Mouse (Mus musculus) MEL (cell line): Measurements from ENCODE around the gene Fgf12. TPM values are rescaled to one million over a fixed set of nuclear protein-coding genes. Genes with fewer than 3 reads are reported as not detected.
A peak's percentile ranks its signal among the peaks of the same experiment; 100 is the strongest.

Experiments
- DNase-seq: peaks from one replicate; pipeline ENCODE4 v3.0.0; 2011; ENCODE audit warnings: low read depth, low spot score
- H3K27ac ChIP-seq: 2 replicates; pipeline ENCODE4 v1.5.1; 2012; ENCODE audit warnings: low read depth, mild to moderate bottlenecking, control low read depth, low read length, moderate library complexity; ENCODE audit not compliant: control insufficient read depth
- H3K27me3 ChIP-seq, 2 experiments: fragments of 150-350 bp in 1 of 2; sonication (generic) in 1 of 2; 2 replicates each; pipeline ENCODE4 v1.6.1; 2012; ENCODE audit warnings: low read length in 2 of 2, mild to moderate bottlenecking in 2 of 2, improper control_type of control experiment in 1 of 2, moderate library complexity in 1 of 2; ENCODE audit not compliant: insufficient read depth in 2 of 2, control insufficient read depth in 1 of 2
- H3K36me3 ChIP-seq, 2 experiments: 2 replicates each; pipeline ENCODE4 v1.6.1; 2012 to 2014; ENCODE audit warnings: low read length in 2 of 2, improper control_type of control experiment in 1 of 2, inconsistent platforms in 1 of 2, mild to moderate bottlenecking in 1 of 2; ENCODE audit not compliant: insufficient read depth in 2 of 2, control insufficient read depth in 1 of 2
- H3K4me1 ChIP-seq, 2 experiments: fragments of 150-350 bp in 1 of 2; sonication (generic) in 1 of 2; 2 replicates each; pipeline ENCODE4 v1.6.1; 2012; ENCODE audit warnings: low read length in 2 of 2, improper control_type of control experiment in 1 of 2, mild to moderate bottlenecking in 1 of 2; ENCODE audit not compliant: insufficient read depth in 2 of 2, control insufficient read depth in 1 of 2
- H3K4me3 ChIP-seq, 2 experiments: fragments of 150-350 bp in 1 of 2; sonication (generic) in 1 of 2; 2 replicates each; pipeline ENCODE4 v1.5.1; 2012; ENCODE audit warnings: low read depth in 2 of 2, low read length in 2 of 2, mild to moderate bottlenecking in 2 of 2, moderate library complexity in 2 of 2, control low read depth in 1 of 2, improper control_type of control experiment in 1 of 2; ENCODE audit not compliant: control insufficient read depth in 1 of 2, insufficient read depth in 1 of 2
- H3K79me2 ChIP-seq: 2 replicates; pipeline ENCODE4 v1.6.1; 2012; ENCODE audit warnings: mild to moderate bottlenecking, low read length, moderate library complexity; ENCODE audit not compliant: control insufficient read depth, poor library complexity, insufficient read depth
- H3K9ac ChIP-seq: 2 replicates; pipeline ENCODE4 v1.6.1; 2012; ENCODE audit warnings: low read depth, mild to moderate bottlenecking, control low read depth, low read length, moderate library complexity; ENCODE audit not compliant: control insufficient read depth, poor library complexity, severe bottlenecking
- H3K9me3 ChIP-seq: fragments of 150-350 bp; sonication (generic); replicated peaks from 2 replicates; pipeline ENCODE4 v1.6.1; 2012; ENCODE audit warnings: mild to moderate bottlenecking, low read length, improper control_type of control experiment, moderate library complexity; ENCODE audit not compliant: insufficient read depth
- BHLHE40 ChIP-seq: IDR thresholded peaks from 2 replicates; pipeline ENCODE4 v1.6.1; 2012; ENCODE audit warnings: low read depth, mild to moderate bottlenecking, inconsistent platforms, low read length, improper control_type of control experiment, borderline replicate concordance
- CHD1 ChIP-seq: IDR thresholded peaks from 2 replicates; pipeline ENCODE4 v1.6.1; 2012; ENCODE audit warnings: low read depth, mild to moderate bottlenecking, inconsistent platforms, low read length, improper control_type of control experiment
- CTCF ChIP-seq, 3 experiments: IDR thresholded peaks in 2 of 3; conservative IDR thresholded peaks in 1 of 3; 2 replicates each; pipeline ENCODE4 v1.5.1; 2011 to 2012; ENCODE audit warnings: low read length in 3 of 3, low read depth in 2 of 3, mild to moderate bottlenecking in 2 of 3, improper control_type of control experiment in 1 of 3, inconsistent platforms in 1 of 3, mixed read lengths in 1 of 3, moderate library complexity in 1 of 3; ENCODE audit not compliant: control insufficient read depth in 1 of 3, insufficient read depth in 1 of 3, poor library complexity in 1 of 3, severe bottlenecking in 1 of 3
- ELF1 ChIP-seq: IDR thresholded peaks from 2 replicates; pipeline ENCODE4 v1.6.1; 2014; ENCODE audit warnings: low read depth, mild to moderate bottlenecking, inconsistent platforms, low read length, improper control_type of control experiment, moderate library complexity
- EP300 ChIP-seq, 2 experiments: IDR thresholded peaks; 2 replicates each; pipeline ENCODE4 v1.6.1; 2011; ENCODE audit warnings: improper control_type of control experiment in 2 of 2, low read length in 2 of 2, low read depth in 1 of 2, mild to moderate bottlenecking in 1 of 2
- GABPA ChIP-seq: IDR thresholded peaks from 2 replicates; pipeline ENCODE4 v1.6.1; 2012; ENCODE audit warnings: low read depth, mild to moderate bottlenecking, inconsistent platforms, low read length, improper control_type of control experiment, moderate library complexity
- GATA1 ChIP-seq: IDR thresholded peaks from 2 replicates; pipeline ENCODE4 v1.6.1; 2011; ENCODE audit warnings: low read depth, low read length, improper control_type of control experiment
- KAT2A ChIP-seq: conservative IDR thresholded peaks from 2 replicates; pipeline ENCODE4 v1.6.1; 2012; ENCODE audit warnings: low read depth, low read length, improper control_type of control experiment, inconsistent platforms
- MAX ChIP-seq: IDR thresholded peaks from 2 replicates; pipeline ENCODE4 v1.6.1; 2011; ENCODE audit warnings: low read length, improper control_type of control experiment
- MYB ChIP-seq: IDR thresholded peaks from 2 replicates; pipeline ENCODE4 v1.6.1; 2011; ENCODE audit warnings: mild to moderate bottlenecking, low read depth, low read length, improper control_type of control experiment
- MYC ChIP-seq: IDR thresholded peaks from 2 replicates; pipeline ENCODE4 v1.6.1; 2011; ENCODE audit warnings: low read depth, mild to moderate bottlenecking, low read length, improper control_type of control experiment, moderate library complexity
- NELFE ChIP-seq: IDR thresholded peaks from 2 replicates; pipeline ENCODE4 v1.6.1; 2011; ENCODE audit warnings: low read depth, low read length, improper control_type of control experiment
- NRF1 ChIP-seq: IDR thresholded peaks from 2 replicates; pipeline ENCODE4 v1.6.1; 2014; ENCODE audit warnings: low read depth, mild to moderate bottlenecking, inconsistent platforms, low read length, improper control_type of control experiment, moderate library complexity; ENCODE audit not compliant: poor library complexity, insufficient read depth, severe bottlenecking
- POLR2A ChIP-seq, 2 experiments: IDR thresholded peaks; 2 replicates each; pipeline ENCODE4 v1.6.1; 2011 to 2012; ENCODE audit warnings: low read length in 2 of 2, mild to moderate bottlenecking in 2 of 2, control low read depth in 1 of 2, improper control_type of control experiment in 1 of 2, low read depth in 1 of 2, moderate library complexity in 1 of 2; ENCODE audit not compliant: control insufficient read depth in 1 of 2, insufficient read depth in 1 of 2, poor library complexity in 1 of 2
- POLR2AphosphoS2 ChIP-seq: IDR thresholded peaks from 2 replicates; pipeline ENCODE4 v1.6.1; 2011; ENCODE audit warnings: low read length, improper control_type of control experiment
- POLR2AphosphoS5 ChIP-seq: IDR thresholded peaks from 2 replicates; pipeline ENCODE4 v1.6.1; 2012; ENCODE audit warnings: low read depth, borderline replicate concordance, mild to moderate bottlenecking, inconsistent platforms, low read length, moderate library complexity, mixed read lengths
- RAD21 ChIP-seq: IDR thresholded peaks from 2 replicates; pipeline ENCODE4 v1.6.1; 2011; ENCODE audit warnings: mild to moderate bottlenecking, low read depth, low read length, improper control_type of control experiment
- RCOR1 ChIP-seq: IDR thresholded peaks from 2 replicates; pipeline ENCODE4 v1.6.1; 2012; ENCODE audit warnings: low read depth, mild to moderate bottlenecking, inconsistent platforms, low read length, improper control_type of control experiment
- TAL1 ChIP-seq: IDR thresholded peaks from 2 replicates; pipeline ENCODE4 v1.6.1; 2012; ENCODE audit warnings: mild to moderate bottlenecking, inconsistent platforms, low read length, moderate library complexity, mixed read lengths
- TCF12 ChIP-seq: IDR thresholded peaks from 2 replicates; pipeline ENCODE4 v1.6.1; 2014; ENCODE audit warnings: low read depth, mild to moderate bottlenecking, inconsistent platforms, low read length, improper control_type of control experiment, moderate library complexity
- UBTF ChIP-seq: IDR thresholded peaks from 2 replicates; pipeline ENCODE4 v1.6.1; 2012; ENCODE audit warnings: low read depth, mild to moderate bottlenecking, inconsistent platforms, low read length, improper control_type of control experiment, moderate library complexity, borderline replicate concordance; ENCODE audit not compliant: insufficient read depth
- ZC3H11A ChIP-seq: IDR thresholded peaks from 2 replicates; pipeline ENCODE4 v1.6.1; 2012; ENCODE audit warnings: low read depth, mild to moderate bottlenecking, inconsistent platforms, low read length, improper control_type of control experiment
- ZKSCAN1 ChIP-seq: IDR thresholded peaks from 2 replicates; pipeline ENCODE4 v1.6.1; 2012; ENCODE audit warnings: low read depth, mild to moderate bottlenecking, inconsistent platforms, low read length, improper control_type of control experiment, moderate library complexity
- ZMIZ1 ChIP-seq: IDR thresholded peaks from 2 replicates; pipeline ENCODE4 v1.6.1; 2012; ENCODE audit warnings: low read depth, mild to moderate bottlenecking, inconsistent platforms, low read length, improper control_type of control experiment, moderate library complexity
- polyA plus RNA-seq, 2 experiments: library from polyadenylated mRNA; stranded (reverse) in 1 of 2; unstranded in 1 of 2; fragments of >175 nt in 1 of 2; fragments of >200 nt in 1 of 2; gene quantifications; 2 replicates each; pipeline versions ENCODE4 v1.2.1 to v1.2.4; 2012; ENCODE audit warnings: low replicate concordance in 2 of 2, low read depth in 1 of 2; ENCODE audit not compliant: insufficient read length in 2 of 2, insufficient read depth in 1 of 2, missing spikeins in 1 of 2
- total RNA-seq: library from RNA; depleted of rRNA; stranded (reverse); fragments of 300-350 nt; gene quantifications from 2 replicates; pipeline ENCODE4 v1.2.3, GENCODE M21; 2012

Gene Fgf12
- total and polyA plus RNA-seq, 3 experiments, result not detected

GRCm38 (mm10) chr16:28564075-28564715 lies 188.7 kb downstream of the Fgf12 start:
- H3K79me2 ChIP-seq, result no peaks in the 10 kb centered on the region
- H3K4me1 ChIP-seq, result no peaks in the 10 kb centered on the region
- TF ChIP-seq GABPA, result no peak
- TF ChIP-seq GATA1, result no peak
- no peak for TF ChIP-seq NRF1
- TF ChIP-seq POLR2AphosphoS5, result no peak
- no peak for TF ChIP-seq EP300 (IDR thresholded peaks at IDR 0.05; ENCODE audit: low read depth in 1 of 2, low read length in 2 of 2)
- TF ChIP-seq ZMIZ1, result no peak
- TF ChIP-seq UBTF, result no peak
- H3K27me3 ChIP-seq, result no peaks in the 10 kb centered on the region
- no peak overlapping the region for H3K4me3 ChIP-seq
- H3K9ac ChIP-seq, result no peak overlapping the region
- DNase-seq, result peak; percentile 29
- H3K27ac ChIP-seq, result no peak overlapping the region
- H3K36me3 ChIP-seq, result no peaks in the 10 kb centered on the region
- no peaks in the 10 kb centered on the region for H3K9me3 ChIP-seq

GRCm38 (mm10) chr16:28562847-28563246 lies 190.0 kb downstream of the Fgf12 start:
- Histone ChIP-seq H3K27ac (no peak overlapping the region), H3K36me3 (no peaks in the 10 kb centered on the region), H3K27me3 (no peaks in the 10 kb centered on the region), H3K4me3 (no peak overlapping the region), H3K79me2 (no peaks in the 10 kb centered on the region), H3K9me3 (no peaks in the 10 kb centered on the region), H3K4me1 (no peaks in the 10 kb centered on the region), H3K9ac (no peak overlapping the region)
- TF ChIP-seq POLR2A (IDR thresholded peaks at IDR 0.05; ENCODE audit: control insufficient read depth in 1 of 2, insufficient read depth in 1 of 2, low read depth in 1 of 2, low read length in 2 of 2, poor library complexity in 1 of 2) (no peak), TAL1 (no peak), RAD21 (no peak), ZMIZ1 (no peak), ELF1 (no peak), POLR2AphosphoS2 (no peak), CTCF (IDR thresholded peaks at IDR 0.05 in 2 of 3, conservative IDR thresholded peaks at IDR 0.05 in 1 of 3; ENCODE audit: control insufficient read depth in 1 of 3, insufficient read depth in 1 of 3, low read depth in 2 of 3, low read length in 3 of 3, poor library complexity in 1 of 3, severe bottlenecking in 1 of 3) (no peak), ZC3H11A (no peak), CHD1 (no peak)
- no peak for DNase-seq

GRCm38 (mm10) chr16:28555219-28555618 lies 197.6 kb downstream of the Fgf12 start:
- H3K27ac ChIP-seq, result no peak overlapping the region
- H3K79me2 ChIP-seq, result no peaks in the 10 kb centered on the region
- no peaks in the 10 kb centered on the region for H3K36me3 ChIP-seq
- H3K4me1 ChIP-seq, result no peaks in the 10 kb centered on the region
- H3K27me3 ChIP-seq, result no peaks in the 10 kb centered on the region
- H3K4me3 ChIP-seq, result no peak overlapping the region
- H3K9me3 ChIP-seq, result no peaks in the 10 kb centered on the region
- H3K9ac ChIP-seq, result no peak overlapping the region
- DNase-seq, result no peak
- TF ChIP-seq CHD1 (no peak), TCF12 (no peak), MYB (no peak), NELFE (no peak), ELF1 (no peak), GATA1 (no peak), MAX (no peak), GABPA (no peak), MYC (no peak), RAD21 (no peak), ZMIZ1 (no peak), KAT2A (no peak), RCOR1 (no peak), BHLHE40 (no peak), ZKSCAN1 (no peak), EP300 (IDR thresholded peaks at IDR 0.05; ENCODE audit: low read depth in 1 of 2, low read length in 2 of 2) (no peak)
